In genomic region chr17:57248771-57249170, GRCm38 (mm10) we compare ENCODE assay signal across 8 mouse cellular contexts. TPM values are rescaled to one million over a fixed set of nuclear protein-coding genes. Genes with fewer than 3 reads are reported as not detected.
DNase-seq lines count a peak whose midpoint lies in the region; ATAC-seq and TF ChIP-seq lines count a peak whose summit lies in the region.

No protein-coding gene starts in this region.

- no peaks in the 10 kb centered on the region for H3K9me3 ChIP-seq in erythroblast, embryonic 14.5 days (ENCODE audit: control insufficient read depth, low read length)
- H3K9me3 ChIP-seq in forebrain, embryonic 13.5 days (replicated peaks): no peaks in the 10 kb centered on the region
- H3K9me3 ChIP-seq in kidney, postnatal 0 days (replicated peaks; ENCODE audit: low read length): no peaks in the 10 kb centered on the region
- H3K9me3 ChIP-seq in midbrain, embryonic 14.5 days (ENCODE audit: control insufficient read depth, low read length): no peaks in the 10 kb centered on the region

- DNase-seq in ES-CJ7 (ENCODE audit: low read depth, low spot score): peak; percentile 17
- no peak for DNase-seq in kidney, postnatal 0 days (ENCODE audit: low spot score)
- DNase-seq in midbrain, embryonic 14.5 days: no peak
- DNase-seq in urinary bladder, postnatal 14 days (ENCODE audit: low spot score): no peak
- no peak for DNase-seq in layer of hippocampus, postnatal 14 days (ENCODE audit: low spot score in 2 of 2)

- ATAC-seq in erythroblast, adult 5-6 weeks (replicated peaks; ENCODE audit: low FRiP score, poor library complexity, severe bottlenecking): no peak
- no peak for ATAC-seq in forebrain, embryonic 13.5 days
- no peak for ATAC-seq in kidney, postnatal 0 days (replicated peaks; ENCODE audit: low FRiP score, low read depth)
- ATAC-seq in midbrain, embryonic 14.5 days (ENCODE audit: low FRiP score, low TSS enrichment): no peak

- H3K4me1 ChIP-seq in erythroblast, embryonic 14.5 days (ENCODE audit: control insufficient read depth): peaks cover 54% of the 10 kb centered on the region
- H3K4me1 ChIP-seq in forebrain, embryonic 13.5 days: peaks cover 39% of the 10 kb centered on the region
- H3K4me1 ChIP-seq in kidney, postnatal 0 days (replicated peaks; ENCODE audit: insufficient read depth, low read length): peaks cover 12% of the 10 kb centered on the region
- peaks cover 27% of the 10 kb centered on the region for H3K4me1 ChIP-seq in midbrain, embryonic 14.5 days (ENCODE audit: control insufficient read depth, insufficient read depth, low read length)

- peak overlapping the region; percentile 84 for H3K4me2 ChIP-seq in forebrain, embryonic 13.5 days
- H3K4me2 ChIP-seq in kidney, postnatal 0 days (ENCODE audit: low read length): peak overlapping the region; percentile 96
- H3K4me2 ChIP-seq in midbrain, embryonic 14.5 days (ENCODE audit: low read length): peak overlapping the region; percentile 95

- no peak for TF ChIP-seq CTCF in kidney, postnatal 0 days (IDR thresholded peaks at IDR 0.05; ENCODE audit: low read depth)

- H3K27me3 ChIP-seq in erythroblast, embryonic 14.5 days (ENCODE audit: control insufficient read depth): peaks cover 23% of the 10 kb centered on the region
- H3K27me3 ChIP-seq in forebrain, embryonic 13.5 days: no peaks in the 10 kb centered on the region
- no peaks in the 10 kb centered on the region for H3K27me3 ChIP-seq in kidney, postnatal 0 days (ENCODE audit: insufficient read depth, low read length)
- no peaks in the 10 kb centered on the region; the same call in 1 of the 2 replicates for H3K27me3 ChIP-seq in midbrain, embryonic 14.5 days (ENCODE audit: control insufficient read depth, insufficient read depth, low read length)

- peak overlapping the region; percentile 61 for H3K9ac ChIP-seq in forebrain, embryonic 13.5 days
- peak overlapping the region; percentile 35; the same call in 1 of the 2 replicates for H3K9ac ChIP-seq in kidney, postnatal 0 days (ENCODE audit: low read depth, low read length)
- H3K9ac ChIP-seq in midbrain, embryonic 14.5 days (replicated peaks; ENCODE audit: low read length): peak overlapping the region; percentile 48

- H3K36me3 ChIP-seq in erythroblast, embryonic 14.5 days (ENCODE audit: control insufficient read depth): peaks cover 25% of the 10 kb centered on the region
- peaks cover 13% of the 10 kb centered on the region for H3K36me3 ChIP-seq in forebrain, embryonic 13.5 days (ENCODE audit: poor library complexity, severe bottlenecking)
- peaks cover 11% of the 10 kb centered on the region; the same call in 1 of the 2 replicates for H3K36me3 ChIP-seq in kidney, postnatal 0 days (ENCODE audit: insufficient read depth, low read length)
- 0 out of 2 replicates have a peak, but pooled peaks cover 6% of the 10 kb centered on the region for H3K36me3 ChIP-seq in midbrain, embryonic 14.5 days (ENCODE audit: control insufficient read depth, insufficient read depth, low read length)

- H3K4me3 ChIP-seq in erythroblast, embryonic 14.5 days (replicated peaks): peak overlapping the region; percentile 68
- H3K4me3 ChIP-seq in forebrain, embryonic 13.5 days: peak overlapping the region; percentile 50
- H3K4me3 ChIP-seq in kidney, postnatal 0 days (replicated peaks; ENCODE audit: low read depth, low read length): peak overlapping the region; percentile 79
- peak overlapping the region; percentile 56 for H3K4me3 ChIP-seq in midbrain, embryonic 14.5 days (replicated peaks; ENCODE audit: low read depth, low read length)

- WGBS in forebrain, embryonic 13.5 days: 5% methylated on average over 13 of the region's 13 CpGs
- WGBS in kidney, postnatal 0 days: 5% methylated on average over 13 of the region's 13 CpGs
- 6% methylated on average over 13 of the region's 13 CpGs for whole genome bisulfite sequencing in midbrain, embryonic 14.5 days

- H3K27ac ChIP-seq in forebrain, embryonic 13.5 days: peak overlapping the region; percentile 92
- H3K27ac ChIP-seq in kidney, postnatal 0 days: peak overlapping the region; percentile 88
- peak overlapping the region; percentile 81 for H3K27ac ChIP-seq in midbrain, embryonic 14.5 days (replicated peaks; ENCODE audit: low read depth, low read length)

RNA-seq across cellular contexts. Expression of gene Trip10, which starts 0.5 kb away (rescaled TPM):
- 0.04 and 0.18 TPM in 2 replicates for polyA plus RNA-seq in erythroblast, embryonic 14.5 days (2012)
- total RNA-seq in erythroblast, adult 5-6 weeks (2015; ENCODE audit: low replicate concordance): 0.42 and 3.1 TPM in 2 replicates
- total RNA-seq in erythroblast, adult 5-6 weeks (2017; ENCODE audit: low replicate concordance): 1.8 and 5.5 TPM in 2 replicates
- 18.7 and 21.7 TPM in 2 replicates for polyA plus RNA-seq in forebrain, embryonic 13.5 days (2015; fragmentation: Nextera tagmentation; extraction: Ambion mirVana)
- polyA plus RNA-seq in kidney, postnatal 0 days (2015; fragmentation: Nextera tagmentation; extraction: Ambion mirVana): 40.8 and 43.6 TPM in 2 replicates
- polyA plus RNA-seq in midbrain, embryonic 14.5 days (2014; fragmentation: Nextera tagmentation; extraction: Ambion mirVana): 5.7 and 7.2 TPM in 2 replicates
- 10 to 100 TPM in 1 of 2 experiments, 1 to 10 TPM in 1; 9.1 to 10.3 TPM for total RNA-seq in layer of hippocampus, postnatal 14 days (2021)

RNA-seq across cellular contexts. Expression of gene Gpr108, which starts 0.5 kb away (rescaled TPM):
- polyA plus RNA-seq in erythroblast, embryonic 14.5 days (2012): 1.4 and 1.9 TPM in 2 replicates
- 9.2 and 17.5 TPM in 2 replicates for total RNA-seq in erythroblast, adult 5-6 weeks (2015; ENCODE audit: low replicate concordance)
- 5.2 and 6.3 TPM in 2 replicates for total RNA-seq in erythroblast, adult 5-6 weeks (2017; ENCODE audit: low replicate concordance)
- 17.8 and 20.7 TPM in 2 replicates for polyA plus RNA-seq in forebrain, embryonic 13.5 days (2015; fragmentation: Nextera tagmentation; extraction: Ambion mirVana)
- 37.6 and 40.4 TPM in 2 replicates for polyA plus RNA-seq in kidney, postnatal 0 days (2015; fragmentation: Nextera tagmentation; extraction: Ambion mirVana)
- 19.6 and 20.9 TPM in 2 replicates for polyA plus RNA-seq in midbrain, embryonic 14.5 days (2014; fragmentation: Nextera tagmentation; extraction: Ambion mirVana)
- 10 to 100 TPM; 18.0 to 20.5 TPM for total RNA-seq in layer of hippocampus, postnatal 14 days (2021)

RNA-seq across cellular contexts. Expression of gene C3, which starts 20.8 kb away (rescaled TPM):
- polyA plus RNA-seq in erythroblast, embryonic 14.5 days (2012): 0.11 and 0.12 TPM in 2 replicates
- total RNA-seq in erythroblast, adult 5-6 weeks (2015; ENCODE audit: low replicate concordance): 214 and 227 TPM in 2 replicates
- 74.9 and 158 TPM in 2 replicates for total RNA-seq in erythroblast, adult 5-6 weeks (2017; ENCODE audit: low replicate concordance)
- 0.18 and 0.53 TPM in 2 replicates for polyA plus RNA-seq in forebrain, embryonic 13.5 days (2015; fragmentation: Nextera tagmentation; extraction: Ambion mirVana)
- polyA plus RNA-seq in kidney, postnatal 0 days (2015; fragmentation: Nextera tagmentation; extraction: Ambion mirVana): 2.0 and 2.9 TPM in 2 replicates
- 2.0 and 2.6 TPM in 2 replicates for polyA plus RNA-seq in midbrain, embryonic 14.5 days (2014; fragmentation: Nextera tagmentation; extraction: Ambion mirVana)
- total RNA-seq in layer of hippocampus, postnatal 14 days (2021): 1 to 10 TPM; 1.6 to 4.2 TPM

RNA-seq across cellular contexts. Expression of gene Vav1, which starts 30.1 kb away (rescaled TPM):
- polyA plus RNA-seq in erythroblast, embryonic 14.5 days (2012): 0.18 and 0.21 TPM in 2 replicates
- 22.9 and 30.5 TPM in 2 replicates for total RNA-seq in erythroblast, adult 5-6 weeks (2015; ENCODE audit: low replicate concordance)
- 38.3 and 38.8 TPM in 2 replicates for total RNA-seq in erythroblast, adult 5-6 weeks (2017; ENCODE audit: low replicate concordance)
- 0.61 and 0.82 TPM in 2 replicates for polyA plus RNA-seq in forebrain, embryonic 13.5 days (2015; fragmentation: Nextera tagmentation; extraction: Ambion mirVana)
- polyA plus RNA-seq in kidney, postnatal 0 days (2015; fragmentation: Nextera tagmentation; extraction: Ambion mirVana): 0.87 and 1.1 TPM in 2 replicates
- 0.51 and 1.6 TPM in 2 replicates for polyA plus RNA-seq in midbrain, embryonic 14.5 days (2014; fragmentation: Nextera tagmentation; extraction: Ambion mirVana)
- total RNA-seq in layer of hippocampus, postnatal 14 days (2021): 1 to 10 TPM; 5.0 to 5.3 TPM

RNA-seq across cellular contexts. Expression of gene Tnfsf14, which starts 54.8 kb away (rescaled TPM):
- polyA plus RNA-seq in erythroblast, embryonic 14.5 days (2012): 0.02 TPM in 1 of 2 replicates, not detected in the other
- total RNA-seq in erythroblast, adult 5-6 weeks (2015; ENCODE audit: low replicate concordance): 1.5 TPM in 1 of 2 replicates, not detected in the other
- total RNA-seq in erythroblast, adult 5-6 weeks (2017; ENCODE audit: low replicate concordance): 1.5 and 2.0 TPM in 2 replicates
- polyA plus RNA-seq in forebrain, embryonic 13.5 days (2015; fragmentation: Nextera tagmentation; extraction: Ambion mirVana): not detected in 2 replicates
- 0.08 and 0.09 TPM in 2 replicates for polyA plus RNA-seq in kidney, postnatal 0 days (2015; fragmentation: Nextera tagmentation; extraction: Ambion mirVana)
- not detected in 2 replicates for polyA plus RNA-seq in midbrain, embryonic 14.5 days (2014; fragmentation: Nextera tagmentation; extraction: Ambion mirVana)
- not detected for total RNA-seq in layer of hippocampus, postnatal 14 days (2021)
